Mouse (Mus musculus): Measurements from ENCODE around the gene Cox8b.

Gene Cox8b

GRCm38 (mm10) chr7:140900220-140900619 is at the start of gene Cox8b:
Gene Cox8b (minus strand): TSS chr7:140900446.
- DNase-seq, result no peak

- DNase-seq, result no peak
These were observed 49.0 kb upstream of the Cox8b start for GRCm38 (mm10) chr7:140949255-140949654.

GRCm38 (mm10) chr7:140948161-140948560 is 47.9 kb upstream of the Cox8b start:
- no peak for DNase-seq

GRCm38 (mm10) chr7:140946980-140947379 is 46.7 kb upstream of the Cox8b start:
- DNase-seq, result no peak

- DNase-seq, result no peak
These were observed 46.1 kb upstream of the Cox8b start for GRCm38 (mm10) chr7:140946311-140946710.

GRCm38 (mm10) chr7:140945247-140945646 is 45.0 kb upstream of the Cox8b start:
- no peak for DNase-seq

GRCm38 (mm10) chr7:140944236-140944635 is 44.0 kb upstream of the Cox8b start:
- no peak for DNase-seq

- no peak for DNase-seq
These were observed 43.1 kb upstream of the Cox8b start for GRCm38 (mm10) chr7:140943356-140943755.

- no peak for DNase-seq
These were observed 42.6 kb upstream of the Cox8b start for GRCm38 (mm10) chr7:140942811-140943210.

- DNase-seq, result peak; percentile 25
These were observed 42.1 kb upstream of the Cox8b start for GRCm38 (mm10) chr7:140942341-140942740.

GRCm38 (mm10) chr7:140941222-140942051 is 41.2 kb upstream of the Cox8b start, which contains the start of gene Pgghg:
Gene Pgghg (plus strand): TSS chr7:140941391.
- DNase-seq, result peak; percentile 83

- no peak for DNase-seq
These were observed 39.5 kb upstream of the Cox8b start for GRCm38 (mm10) chr7:140939669-140940171.

- DNase-seq, result no peak
These were observed 38.6 kb upstream of the Cox8b start for GRCm38 (mm10) chr7:140938896-140939295.

- DNase-seq, result peak; percentile 38
These were observed 38.2 kb upstream of the Cox8b start for GRCm38 (mm10) chr7:140938436-140938835.

- DNase-seq, result no peak
These were observed 26.9 kb upstream of the Cox8b start for GRCm38 (mm10) chr7:140927181-140927580.

- DNase-seq, result no peak
These were observed 23.0 kb upstream of the Cox8b start for GRCm38 (mm10) chr7:140923070-140923775.

GRCm38 (mm10) chr7:140922398-140923069 is 22.3 kb upstream of the Cox8b start:
- no peak for DNase-seq

- no peak for DNase-seq
These were observed 21.2 kb upstream of the Cox8b start for GRCm38 (mm10) chr7:140921225-140921975.

- no peak for DNase-seq
These were observed 20.3 kb upstream of the Cox8b start, which contains the start of gene Nlrp6 for GRCm38 (mm10) chr7:140920418-140921029. Gene Nlrp6 (plus strand): TSS chr7:140920902.

- no peak for DNase-seq
These were observed 19.7 kb upstream of the Cox8b start for GRCm38 (mm10) chr7:140919911-140920310.

GRCm38 (mm10) chr7:140914031-140914690 is 13.9 kb upstream of the Cox8b start:
- DNase-seq, result no peak

Measured in thymus, postnatal 14 days (tissue).